Mouse (Mus musculus): ENCODE results near the gene Ets2.

Ets2 gene

GRCm38 (mm10) chr16:95769066-95769995 lies 67.5 kb downstream of the Ets2 start:
- DNase-seq (ENCODE audit: low spot score in 2 of 2): peak in 1 of 2 experiments; percentile 39

- DNase-seq (ENCODE audit: low spot score in 2 of 2): no peak
Measured at GRCm38 (mm10) chr16:95769996-95770334, 68.1 kb downstream of the Ets2 start.

GRCm38 (mm10) chr16:95770402-95770801 lies 68.5 kb downstream of the Ets2 start:
- no peak for DNase-seq (ENCODE audit: low spot score in 2 of 2)
